16 mouse cellular contexts compared by ENCODE assay signal in the genomic region with DNA sequence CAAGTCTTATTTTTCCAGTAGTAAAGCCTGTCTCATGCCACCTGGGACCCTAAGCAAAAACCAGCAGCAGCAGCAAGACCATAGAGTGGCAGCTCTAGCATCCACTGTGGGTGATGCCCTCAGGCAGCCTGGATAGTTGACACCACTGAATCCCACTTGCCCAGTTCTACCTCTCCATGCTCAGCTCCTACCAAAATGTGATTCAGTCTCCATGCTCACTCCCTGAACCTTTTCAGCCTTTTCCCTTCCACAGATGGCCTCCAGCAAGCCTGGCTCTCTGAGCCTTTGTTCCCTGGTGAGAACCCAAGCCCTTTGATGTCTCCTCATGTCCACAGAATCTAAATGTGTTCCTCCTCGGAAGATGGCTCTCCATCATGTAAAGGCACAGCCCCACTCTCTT. TPM values are rescaled to one million over a fixed set of nuclear protein-coding genes. Genes with fewer than 3 reads are reported as not detected.
A peak's percentile ranks its signal among the peaks of the same experiment; 100 is the strongest.
DNase-seq lines count a peak whose midpoint lies in the region.
"Had no signal": no experiment of that assay in that cellular context is flagged by ENCODE, and none has a peak within 500 bp of the region (broad histone marks: within the 10 kb centered on the region; RNA-seq: fewer than 3 reads in every experiment).

No protein-coding gene starts in this region.

- no peaks in the 10 kb centered on the region for H3K27me3 ChIP-seq in heart, embryonic 10.5 days (ENCODE audit: insufficient read depth, poor library complexity, severe bottlenecking)
- H3K27me3 ChIP-seq: CH12.LX had no signal

- no peaks in the 10 kb centered on the region for H3K9me3 ChIP-seq in heart, embryonic 10.5 days

- DNase-seq in heart, adult 11 months = peak; percentile 64
- DNase-seq in heart, postnatal 4 days = no peak
- peak; percentile 51 for DNase-seq in heart, embryonic 10.5 days (ENCODE audit: low spot score)
- DNase-seq in heart, postnatal 36 days = no peak
- DNase-seq: adrenal gland, adult 2 months; adrenal gland, adult 8-10 months; adrenal gland, postnatal 10 days; adrenal gland, postnatal 14 days; adrenal gland, postnatal 25 days; adrenal gland, postnatal 36 days; B cell, adult 2 months; cerebellum, adult 11 months; cerebellum, adult 11-12 months; cerebellum, adult 18-20 months had no signal

- H3K4me1 ChIP-seq in heart, embryonic 10.5 days = no peaks in the 10 kb centered on the region

- no peak overlapping the region for H3K4me3 ChIP-seq in heart, embryonic 10.5 days

- WGBS in heart, embryonic 10.5 days = 61% methylated on average over 1 of the region's 1 CpGs

- no peak overlapping the region for H3K27ac ChIP-seq in heart, embryonic 10.5 days

- H3K36me3 ChIP-seq in heart, embryonic 10.5 days = no peaks in the 10 kb centered on the region
- H3K36me3 ChIP-seq: G1E had no signal

- intact Hi-C loops in heart, postnatal 36 days (cut with DNase I) = no loop called here

RNA-seq across cellular contexts. Expression of a gene that starts 5.8 kb away (rescaled TPM):
- total RNA-seq in heart, postnatal 4 days (2021) = 100 to 1,000 TPM; 702 to 730 TPM
- 151 and 194 TPM in 2 replicates for polyA plus RNA-seq in heart, embryonic 10.5 days (2016; fragmentation: Nextera tagmentation; extraction: Ambion mirVana)
- total RNA-seq in heart, postnatal 36 days (2021) = 100 to 1,000 TPM; 420 to 495 TPM

Comparison
In these comparisons a context has a peak if more than half of its experiments do, and no peak if none do; other contexts are left out.
1. DNase-seq: peak in heart, adult 11 months (single experiment) and heart, embryonic 10.5 days (single experiment); none in heart, postnatal 4 days (single experiment) and heart, postnatal 36 days (0 of 2).